Mouse (Mus musculus): ENCODE data around the gene Sap25. TPM values are rescaled to one million over a fixed set of nuclear protein-coding genes. Genes with fewer than 3 reads are reported as not detected.
A peak's percentile ranks its signal among the peaks of the same experiment; 100 is the strongest.

The Sap25 gene
- total RNA-seq, 2 experiments from 2014 or later, result 2.7 to 4.5 TPM

- DNase-seq (ENCODE audit: extremely low spot score in 1 of 2, low spot score in 2 of 2), result no peak
- intact Hi-C loops (cut with DNase I), result no loop called here
These were observed 25.8 kb upstream of the Sap25 start for GRCm38 (mm10) chr5:137615347-137615746.

- DNase-seq (ENCODE audit: extremely low spot score in 1 of 2, low spot score in 2 of 2), result peak in 1 of 2 experiments; percentile 20
- intact Hi-C loops (cut with DNase I), result no loop called here
These were observed 17.1 kb upstream of the Sap25 start for GRCm38 (mm10) chr5:137623937-137624530.

GRCm38 (mm10) chr5:137627991-137628390 lies 13.1 kb upstream of the Sap25 start:
- intact Hi-C loops (cut with DNase I), result no loop called here
- peak in 1 of 2 experiments; percentile 25 for DNase-seq (ENCODE audit: extremely low spot score in 1 of 2, low spot score in 2 of 2)

- intact Hi-C loops (cut with DNase I), result no loop called here
These were observed 12.4 kb upstream of the Sap25 start, which contains the start of the genes Fbxo24, Lrch4 and Gm20605 for GRCm38 (mm10) chr5:137628498-137629305. TSS of gene Fbxo24 (minus strand) at chr5:137629002. TSS of gene Lrch4 (plus strand) at chr5:137629121. TSS of gene Gm20605 (plus strand) at chr5:137629175.

GRCm38 (mm10) chr5:137629306-137629721 lies 11.8 kb upstream of the Sap25 start:
- intact Hi-C loops (cut with DNase I), result no loop called here
- DNase-seq (ENCODE audit: extremely low spot score in 1 of 2, low spot score in 2 of 2), result peak; percentile 41 to 79

More at GRCm38 (mm10) chr5:137628498-137629305, 12.4 kb upstream of the Sap25 start, which contains the start of the genes Fbxo24, Lrch4 and Gm20605:
- DNase-seq (ENCODE audit: extremely low spot score in 1 of 2, low spot score in 2 of 2), result peak; percentile 99

- DNase-seq (ENCODE audit: extremely low spot score in 1 of 2, low spot score in 2 of 2), result peak in 1 of 2 experiments; percentile 56
- intact Hi-C loops (cut with DNase I), result no loop called here
These were observed 11.1 kb upstream of the Sap25 start for GRCm38 (mm10) chr5:137629906-137630545.

GRCm38 (mm10) chr5:137630602-137631001 lies 10.5 kb upstream of the Sap25 start:
- peak in 1 of 2 experiments; percentile 67 for DNase-seq (ENCODE audit: extremely low spot score in 1 of 2, low spot score in 2 of 2)

GRCm38 (mm10) chr5:137631171-137631570 lies 10.0 kb upstream of the Sap25 start:
- DNase-seq (ENCODE audit: extremely low spot score in 1 of 2, low spot score in 2 of 2), result peak in 1 of 2 experiments; percentile 68
- intact Hi-C loops (cut with DNase I), result no loop called here

More at GRCm38 (mm10) chr5:137630602-137631001, 10.5 kb upstream of the Sap25 start:
- intact Hi-C loops (cut with DNase I), result no loop called here

- DNase-seq (ENCODE audit: extremely low spot score in 1 of 2, low spot score in 2 of 2), result no peak
- intact Hi-C loops (cut with DNase I), result no loop called here
These were observed 9.5 kb upstream of the Sap25 start for GRCm38 (mm10) chr5:137631591-137631990.

- DNase-seq (ENCODE audit: extremely low spot score in 1 of 2, low spot score in 2 of 2), result peak in 1 of 2 experiments; percentile 39
- intact Hi-C loops (cut with DNase I), result no loop called here
These were observed 7.6 kb upstream of the Sap25 start for GRCm38 (mm10) chr5:137633397-137634084.

GRCm38 (mm10) chr5:137639472-137639871 lies 1.7 kb upstream of the Sap25 start:
- intact Hi-C loops (cut with DNase I), result no loop called here
- no peak for DNase-seq (ENCODE audit: extremely low spot score in 1 of 2, low spot score in 2 of 2)

GRCm38 (mm10) chr5:137642886-137643285 lies 1.8 kb downstream of the Sap25 start:
- DNase-seq (ENCODE audit: extremely low spot score in 1 of 2, low spot score in 2 of 2), result no peak
- intact Hi-C loops (cut with DNase I), result no loop called here

- no peak for DNase-seq (ENCODE audit: extremely low spot score in 1 of 2, low spot score in 2 of 2)
- intact Hi-C loops (cut with DNase I), result no loop called here
These were observed 3.4 kb downstream of the Sap25 start for GRCm38 (mm10) chr5:137644484-137644883.

- intact Hi-C loops (cut with DNase I), result no loop called here
- no peak for DNase-seq (ENCODE audit: extremely low spot score in 1 of 2, low spot score in 2 of 2)
These were observed 4.0 kb downstream of the Sap25 start for GRCm38 (mm10) chr5:137645091-137645651.

- no peak for DNase-seq (ENCODE audit: extremely low spot score in 1 of 2, low spot score in 2 of 2)
- intact Hi-C loops (cut with DNase I), result no loop called here
These were observed 4.5 kb downstream of the Sap25 start, which contains the start of gene Irs3 for GRCm38 (mm10) chr5:137645652-137646091. TSS of gene Irs3 (minus strand) at chr5:137645714.

GRCm38 (mm10) chr5:137647827-137648601 lies 6.9 kb downstream of the Sap25 start:
- no peak for DNase-seq (ENCODE audit: extremely low spot score in 1 of 2, low spot score in 2 of 2)
- intact Hi-C loops (cut with DNase I), result no loop called here

GRCm38 (mm10) chr5:137649251-137649650 lies 8.1 kb downstream of the Sap25 start:
- intact Hi-C loops (cut with DNase I), result no loop called here
- no peak for DNase-seq (ENCODE audit: extremely low spot score in 1 of 2, low spot score in 2 of 2)

Measured in left cerebral cortex, postnatal 10 days (tissue).